Mouse (Mus musculus) intestine, embryonic 14.5 days (tissue): ENCODE data around the gene Epn2. TPM values are rescaled to one million over a fixed set of nuclear protein-coding genes. Genes with fewer than 3 reads are reported as not detected.

Source experiments
- ATAC-seq: fragments of 200-750 bp; cut with Nextera tagmentation; replicated peaks from 2 replicates; pipeline ENCODE4 v1.8.0; 2017; ENCODE audit warnings: low read depth, moderate number of reproducible peaks, moderate TSS enrichment, moderate library complexity; ENCODE audit not compliant: low FRiP score, low TSS enrichment
- DNase-seq: peaks from one replicate; pipeline ENCODE4 v3.0.0-alpha.2; 2018; ENCODE audit warnings: low spot score
- H3K27ac ChIP-seq: fragments of 300-500 bp; sonication (generic); 2 replicates; pipeline ENCODE4 v1.5.1; 2014; ENCODE audit warnings: low read depth, mild to moderate bottlenecking, control low read depth
- H3K27me3 ChIP-seq: fragments of 300-500 bp; sonication (generic); replicated peaks from 2 replicates; pipeline ENCODE4 v1.6.1; 2014; ENCODE audit warnings: low read length, control low read depth; ENCODE audit not compliant: control insufficient read depth, insufficient read depth
- H3K36me3 ChIP-seq: fragments of 300-500 bp; sonication (generic); 2 replicates; pipeline ENCODE4 v1.6.1; 2014; ENCODE audit warnings: low read length, control low read depth; ENCODE audit not compliant: control insufficient read depth, insufficient read depth
- H3K4me1 ChIP-seq: fragments of 300-500 bp; sonication (generic); replicated peaks from 2 replicates; pipeline ENCODE4 v1.6.1; 2014; ENCODE audit warnings: low read length, control low read depth, mixed read lengths; ENCODE audit not compliant: control insufficient read depth, insufficient read depth
- H3K4me2 ChIP-seq: fragments of 300-500 bp; sonication (generic); 2 replicates; pipeline ENCODE4 v1.6.1; 2014; ENCODE audit warnings: low read length
- H3K4me3 ChIP-seq: fragments of 300-500 bp; sonication (generic); 2 replicates; pipeline ENCODE4 v1.5.1; 2014; ENCODE audit warnings: low read depth, low read length, control low read depth, mixed read lengths
- H3K9ac ChIP-seq: fragments of 300-500 bp; sonication (generic); 2 replicates; pipeline ENCODE4 v1.6.1; 2014; ENCODE audit warnings: mild to moderate bottlenecking, low read length
- H3K9me3 ChIP-seq: fragments of 300-500 bp; sonication (generic); 2 replicates; pipeline ENCODE4 v1.6.1; 2016; ENCODE audit warnings: low read length, control low read depth; ENCODE audit not compliant: control insufficient read depth
- WGBS: fragments of 180-500 bp; shearing (Covaris S2); extraction: QIAGEN DNeasy Blood & Tissue Kit; methylation state at CpG from one replicate; pipeline ENCODE4 v1.1.7; 2014; 5-methylcytosine and 5-hydroxymethylcytosine counted together
- polyA plus RNA-seq: library from polyadenylated mRNA; unstranded; fragments of >200 nt; fragmentation: Nextera tagmentation; extraction: Ambion mirVana; gene quantifications from 2 replicates; pipeline ENCODE4 v1.2.1, GENCODE M21; 2014

The Epn2 gene
- polyA plus RNA-seq, 1 experiment from 2014 or later, result 23.5 TPM

DNA sequence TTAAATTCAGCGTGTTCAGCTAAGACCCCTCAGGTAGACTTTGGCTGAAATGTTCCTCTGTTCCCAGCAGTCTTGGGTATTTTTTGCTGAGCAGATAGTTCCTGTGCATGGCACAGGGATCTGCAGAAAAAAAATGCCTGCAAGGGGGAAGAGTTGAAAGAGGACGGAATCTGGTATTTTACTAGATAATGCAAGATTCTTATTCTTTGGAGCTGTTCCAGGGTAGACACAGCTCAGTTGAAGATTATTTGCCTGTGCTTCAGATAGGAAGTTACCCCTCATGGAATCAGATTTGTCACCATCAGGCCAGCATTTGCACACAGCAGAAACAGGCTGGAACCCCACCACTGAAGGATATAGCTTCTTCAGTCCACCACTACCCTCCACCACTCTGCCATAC, 84.0 kb downstream of the Epn2 start:
- Histone ChIP-seq H3K4me3 (no peak overlapping the region), H3K4me2 (no peak overlapping the region), H3K27me3 (no peaks in the 10 kb centered on the region), H3K9ac (no peak overlapping the region), H3K4me1 (peaks cover 16% of the 10 kb centered on the region), H3K27ac (peak overlapping the region; percentile 79), H3K36me3 (peaks cover 23% of the 10 kb centered on the region), H3K9me3 (no peaks in the 10 kb centered on the region)
- ATAC-seq, result no peak
- 81% methylated on average over 2 of the region's 2 CpGs for WGBS
- DNase-seq, result no peak

DNA sequence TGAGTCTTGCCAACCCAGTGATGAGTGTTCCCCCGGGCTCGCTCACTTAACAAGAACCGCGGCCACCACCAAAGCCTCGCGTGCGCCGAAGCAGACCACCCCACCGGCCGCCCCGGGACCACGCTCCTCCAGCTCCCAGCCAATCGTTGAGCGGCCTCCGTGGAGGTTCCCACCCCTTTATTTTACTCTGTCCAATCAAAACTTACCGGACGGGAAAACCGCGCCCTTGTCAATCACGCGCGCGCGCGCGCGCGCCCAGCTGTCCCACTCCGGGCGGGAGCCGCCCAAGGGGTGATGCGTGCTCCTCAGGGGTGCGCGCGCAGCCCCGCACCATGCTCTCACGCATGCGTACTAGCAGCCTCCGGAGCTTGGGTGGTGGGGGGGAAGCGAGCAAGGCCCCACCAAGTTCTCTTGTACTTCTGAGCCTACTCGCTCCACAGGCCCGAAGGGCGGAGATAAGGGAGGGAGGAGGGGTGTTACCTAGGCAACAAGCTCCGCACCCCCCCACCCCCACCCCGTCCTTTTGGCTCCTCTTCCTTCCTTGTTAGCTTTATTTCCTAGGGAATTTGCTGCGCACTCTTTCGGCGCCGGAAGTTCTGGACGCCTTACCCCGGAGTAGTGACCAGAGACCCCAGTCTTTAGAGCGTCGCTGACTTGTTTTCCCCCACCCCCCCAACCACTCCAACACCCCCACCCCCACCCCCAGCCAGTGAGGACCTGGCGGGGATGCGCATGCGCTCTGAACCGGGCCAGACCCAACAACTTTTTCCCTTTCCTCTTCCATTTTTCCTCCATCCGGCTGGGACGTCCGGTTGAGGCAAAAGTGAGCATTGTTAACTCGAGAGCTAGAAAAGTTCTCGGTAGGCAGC, 85.1 kb downstream of the Epn2 start, which contains the start of gene Mapk7:
TSS of gene Mapk7 (minus strand) at position 278 of the 869 bp plus-strand sequence.
- DNase-seq (peak; percentile 99), ATAC-seq (peak; percentile 96)
- peaks cover 34% of the 10 kb centered on the region for H3K36me3 ChIP-seq
- H3K4me2 ChIP-seq, result peak within 1 kb of the TSS; percentile 59
- peak within 1 kb of the TSS; percentile 79 for H3K27ac ChIP-seq
- peak within 1 kb of the TSS; percentile 89 for H3K4me3 ChIP-seq
- H3K27me3 ChIP-seq, result no peaks in the 10 kb centered on the region
- H3K9me3 ChIP-seq, result no peaks in the 10 kb centered on the region
- H3K4me1 ChIP-seq, result peaks cover 16% of the 10 kb centered on the region
- H3K9ac ChIP-seq, result peak within 1 kb of the TSS; percentile 85
- WGBS, result under 1% methylated on average over 60 of the region's 62 CpGs

DNA sequence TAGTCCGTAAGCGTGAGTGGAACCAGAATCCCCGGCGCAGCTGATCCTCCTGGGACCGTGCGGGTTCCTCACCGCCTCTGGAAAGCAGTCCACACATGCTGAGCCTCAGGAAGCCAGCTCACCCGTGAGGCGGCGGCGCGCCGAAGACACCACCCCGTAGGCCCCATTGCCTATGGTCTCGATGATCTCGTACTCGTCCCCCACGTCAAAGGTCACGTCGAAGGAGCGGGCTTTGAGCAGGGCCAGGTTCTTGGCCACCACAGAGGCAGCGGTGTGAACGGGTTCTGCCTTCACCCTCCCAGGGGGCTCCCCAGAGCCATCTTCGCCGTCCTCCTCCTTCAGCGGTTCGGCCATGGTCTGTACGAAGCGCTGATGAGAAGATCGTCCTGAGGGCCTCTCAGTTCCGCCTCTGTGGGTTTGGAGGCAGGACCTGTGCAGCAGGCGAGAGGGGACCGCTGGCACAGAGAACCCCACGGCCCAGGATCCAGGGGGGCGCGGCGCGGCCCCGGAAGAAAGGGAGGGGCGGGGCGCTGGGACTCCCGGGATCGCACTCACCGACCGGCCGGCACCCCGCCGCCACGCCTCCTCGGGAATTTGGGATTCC, 85.9 kb downstream of the Epn2 start:
- ATAC-seq, result peak; percentile 57
- Histone ChIP-seq H3K27ac (peak overlapping the region; percentile 79), H3K4me3 (peak overlapping the region; percentile 89), H3K4me1 (peaks cover 16% of the 10 kb centered on the region), H3K27me3 (no peaks in the 10 kb centered on the region), H3K9me3 (no peaks in the 10 kb centered on the region), H3K36me3 (peaks cover 42% of the 10 kb centered on the region), H3K4me2 (peak overlapping the region; percentile 59), H3K9ac (peak overlapping the region; percentile 85)
- DNase-seq, result no peak
- under 1% methylated on average over 42 of the region's 50 CpGs for WGBS

DNA sequence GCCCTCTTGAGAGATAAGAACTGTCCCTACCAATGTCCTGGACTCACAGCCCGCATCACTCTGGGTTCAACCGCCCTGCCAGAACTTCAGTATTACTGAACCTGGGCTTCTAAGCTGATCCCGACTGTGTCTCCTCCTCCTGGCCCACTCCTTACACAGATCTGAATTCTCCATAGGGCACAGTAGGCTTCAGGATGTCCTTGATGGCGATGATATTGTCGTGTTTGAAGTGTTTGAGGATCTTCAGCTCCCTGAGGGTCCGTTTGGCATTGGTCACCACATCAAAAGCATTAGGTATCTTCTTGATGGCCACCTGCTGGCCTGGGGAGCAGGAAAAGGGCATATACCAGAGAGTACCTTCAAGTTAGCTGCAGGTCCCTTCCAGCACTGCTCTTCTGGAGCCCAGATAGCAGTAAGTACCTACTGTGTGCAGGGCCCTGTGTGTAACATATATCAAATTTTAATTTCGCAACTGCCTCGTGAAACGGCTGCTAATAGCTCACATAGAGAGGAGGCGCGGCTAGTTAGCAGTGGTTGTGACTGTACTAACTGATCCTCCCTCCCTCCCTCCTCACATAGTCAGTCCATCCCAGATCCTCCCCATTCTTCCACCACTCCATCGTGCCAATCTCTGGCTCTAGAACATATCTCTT, 86.6 kb downstream of the Epn2 start:
- Histone ChIP-seq H3K4me1 (peaks cover 18% of the 10 kb centered on the region), H3K27ac (peak overlapping the region; percentile 79; the same call in 1 of the 2 replicates), H3K4me2 (peak overlapping the region; percentile 59), H3K9ac (peak overlapping the region; percentile 85), H3K4me3 (peak overlapping the region; percentile 89), H3K9me3 (no peaks in the 10 kb centered on the region), H3K36me3 (peaks cover 49% of the 10 kb centered on the region), H3K27me3 (no peaks in the 10 kb centered on the region)
- 63% methylated on average over 12 of the region's 12 CpGs for WGBS
- DNase-seq, result no peak
- no peak for ATAC-seq

DNA sequence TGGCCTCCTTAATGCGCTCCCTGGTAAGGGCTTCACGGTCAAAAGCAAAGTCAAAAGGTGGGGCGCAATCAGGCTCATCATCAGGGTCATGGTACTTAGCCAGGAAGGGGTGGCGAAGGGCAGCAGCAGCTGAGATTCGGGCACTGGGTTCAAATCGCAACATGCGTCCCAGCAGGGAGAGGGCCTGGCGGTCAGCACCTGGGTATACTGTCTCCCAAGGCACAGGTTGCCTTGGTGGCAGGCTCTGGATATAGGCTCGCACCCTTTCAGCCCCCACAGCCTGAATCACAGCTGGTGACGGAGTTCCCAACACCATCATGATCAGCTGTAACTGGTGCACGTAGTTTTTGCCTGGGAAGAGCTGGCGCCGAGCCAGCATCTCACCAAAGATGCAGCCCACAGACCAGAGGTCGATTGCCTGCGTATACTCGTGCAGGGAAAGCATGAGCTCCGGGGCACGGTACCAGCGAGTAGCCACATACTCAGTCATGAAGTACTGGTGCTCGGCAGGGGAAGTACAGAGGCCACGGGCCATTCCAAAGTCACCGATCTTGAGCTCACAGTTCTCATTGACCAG, 88.5 kb downstream of the Epn2 start:
- no peak overlapping the region for H3K4me3 ChIP-seq
- H3K36me3 ChIP-seq, result peaks cover 54% of the 10 kb centered on the region
- ATAC-seq (no peak), DNase-seq (no peak)
- no peak overlapping the region for H3K4me2 ChIP-seq
- no peak overlapping the region for H3K27ac ChIP-seq
- WGBS, result 84% methylated on average over 22 of the region's 22 CpGs
- no peaks in the 10 kb centered on the region for H3K27me3 ChIP-seq
- H3K9ac ChIP-seq, result no peak overlapping the region
- peaks cover 30% of the 10 kb centered on the region for H3K4me1 ChIP-seq
- no peaks in the 10 kb centered on the region for H3K9me3 ChIP-seq

DNA sequence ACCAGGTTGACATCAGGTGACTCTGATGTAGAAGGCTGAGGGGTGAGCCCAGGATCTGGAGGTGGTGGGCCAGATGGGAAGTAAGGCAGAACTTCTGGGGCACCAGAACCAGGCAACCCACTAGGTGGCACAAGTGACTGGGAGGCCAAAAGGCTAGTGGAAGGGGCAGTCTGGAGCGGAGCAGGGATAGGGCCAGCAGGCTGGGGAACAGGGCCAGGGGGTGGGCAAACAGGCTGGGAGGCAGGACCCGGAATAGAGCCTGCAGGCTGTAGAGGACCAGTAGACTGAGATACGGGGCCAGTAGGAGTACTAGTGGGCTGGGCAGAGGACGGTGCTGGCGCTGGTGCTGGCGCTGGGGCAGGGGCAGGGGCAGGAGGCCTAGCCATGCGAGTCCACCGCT, 89.6 kb downstream of the Epn2 start:
- WGBS, result 93% methylated on average over 8 of the region's 8 CpGs
- Histone ChIP-seq H3K27me3 (no peaks in the 10 kb centered on the region), H3K9ac (no peak overlapping the region), H3K9me3 (no peaks in the 10 kb centered on the region), H3K4me3 (no peak overlapping the region), H3K4me2 (no peak overlapping the region), H3K27ac (no peak overlapping the region), H3K36me3 (peaks cover 54% of the 10 kb centered on the region), H3K4me1 (peaks cover 25% of the 10 kb centered on the region)
- DNase-seq (no peak), ATAC-seq (no peak)

DNA sequence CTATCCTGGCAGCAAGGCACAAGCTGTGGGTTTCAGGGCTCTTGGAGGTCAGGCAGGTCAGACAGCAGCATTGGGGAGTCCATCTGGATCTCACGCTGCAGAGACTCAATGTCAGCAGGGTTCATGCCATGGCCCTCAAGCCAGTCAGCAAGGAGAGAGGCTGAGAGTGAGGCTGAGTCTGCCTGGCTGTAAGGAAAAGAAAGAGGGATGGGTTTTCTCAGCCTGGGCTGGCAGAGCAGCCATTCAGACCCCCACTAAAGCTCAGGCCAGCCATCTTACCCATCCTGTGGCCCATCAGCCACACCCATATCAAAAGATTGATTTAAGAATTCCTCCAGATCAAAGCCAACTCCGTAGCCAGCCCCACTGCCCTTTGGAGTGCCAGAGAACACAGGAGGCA, 90.4 kb downstream of the Epn2 start:
- Histone ChIP-seq H3K4me2 (no peak overlapping the region), H3K27me3 (no peaks in the 10 kb centered on the region), H3K9me3 (no peaks in the 10 kb centered on the region), H3K4me1 (peaks cover 32% of the 10 kb centered on the region), H3K9ac (no peak overlapping the region), H3K36me3 (peaks cover 54% of the 10 kb centered on the region), H3K27ac (no peak overlapping the region), H3K4me3 (no peak overlapping the region)
- 91% methylated on average over 2 of the region's 2 CpGs for WGBS
- ATAC-seq, result no peak
- DNase-seq, result no peak

DNA sequence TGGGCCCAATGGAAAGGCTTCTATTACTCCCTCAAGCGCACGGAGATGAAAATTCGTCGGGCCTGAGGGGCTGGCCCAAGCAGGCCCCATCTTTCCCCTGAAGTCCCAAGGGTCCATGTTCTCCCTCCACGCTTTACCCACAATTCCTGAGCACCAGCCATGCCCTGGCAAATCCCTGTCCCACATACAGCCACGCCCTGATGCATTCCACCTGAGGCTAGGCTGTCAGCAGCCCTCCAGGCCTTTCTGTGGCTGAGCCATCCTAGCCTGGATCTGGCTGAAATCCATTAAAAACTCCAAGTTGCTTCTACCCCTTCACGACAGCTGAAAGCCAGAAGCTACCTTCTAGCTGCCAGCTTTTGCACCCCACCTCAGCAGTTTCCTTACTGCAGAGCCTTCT, 91.6 kb downstream of the Epn2 start:
- no peak overlapping the region for H3K9ac ChIP-seq
- H3K27ac ChIP-seq, result no peak overlapping the region
- WGBS, result 94% methylated on average over 7 of the region's 7 CpGs
- peaks cover 31% of the 10 kb centered on the region for H3K4me1 ChIP-seq
- no peak overlapping the region for H3K4me3 ChIP-seq
- H3K27me3 ChIP-seq, result no peaks in the 10 kb centered on the region
- no peaks in the 10 kb centered on the region for H3K9me3 ChIP-seq
- peaks cover 54% of the 10 kb centered on the region for H3K36me3 ChIP-seq
- DNase-seq, result no peak
- no peak overlapping the region for H3K4me2 ChIP-seq
- no peak for ATAC-seq
